Mouse (Mus musculus): ENCODE measurements around the gene Ghdc. TPM values are rescaled to one million over a fixed set of nuclear protein-coding genes. Genes with fewer than 3 reads are reported as not detected.

The Ghdc gene
- polyA plus RNA-seq, 1 experiment from 2014 or later: 3.6 TPM

DNA sequence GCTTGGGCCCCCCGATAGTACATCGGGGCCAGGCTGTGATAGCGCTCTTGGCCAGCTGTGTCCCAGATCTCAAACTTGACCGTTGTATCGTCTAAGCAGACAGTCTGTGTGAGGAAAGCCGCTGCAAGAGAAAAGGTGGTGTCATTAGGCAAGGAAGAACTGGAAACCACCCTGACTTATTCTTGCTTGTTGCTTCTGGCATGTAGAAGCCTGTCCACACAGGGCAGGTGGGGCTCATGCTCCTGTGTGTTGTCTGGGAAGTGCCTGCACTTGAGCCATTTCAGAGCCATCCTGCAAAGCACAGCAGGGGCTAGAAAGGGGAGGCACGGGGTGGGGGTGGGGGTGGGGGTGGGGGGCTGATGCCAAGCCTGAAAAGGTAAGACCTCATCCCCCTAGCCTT, 52.3 kb downstream of the Ghdc start:
- 87% methylated on average over 7 of the region's 7 CpGs for WGBS
- Histone ChIP-seq H3K4me3 (ENCODE audit: low read depth, low read length) (no peak overlapping the region), H3K9ac (ENCODE audit: low read depth, low read length) (no peak overlapping the region), H3K36me3 (ENCODE audit: control insufficient read depth, insufficient read depth, low read length) (peaks cover 47% of the 10 kb centered on the region), H3K4me1 (ENCODE audit: control insufficient read depth, insufficient read depth, low read length) (peaks cover 10% of the 10 kb centered on the region), H3K27ac (replicated peaks; ENCODE audit: low read depth, low read length) (peak overlapping the region; percentile 44; the same call in 1 of the 2 replicates), H3K9me3 (ENCODE audit: control insufficient read depth, low read length) (no peaks in the 10 kb centered on the region), H3K27me3 (replicated peaks; ENCODE audit: control insufficient read depth, insufficient read depth, low read length) (no peaks in the 10 kb centered on the region), H3K4me2 (ENCODE audit: low read depth, low read length) (no peak overlapping the region)
- DNase-seq (ENCODE audit: low spot score) (peak; percentile 54), ATAC-seq (ENCODE audit: low read depth) (no peak)

DNA sequence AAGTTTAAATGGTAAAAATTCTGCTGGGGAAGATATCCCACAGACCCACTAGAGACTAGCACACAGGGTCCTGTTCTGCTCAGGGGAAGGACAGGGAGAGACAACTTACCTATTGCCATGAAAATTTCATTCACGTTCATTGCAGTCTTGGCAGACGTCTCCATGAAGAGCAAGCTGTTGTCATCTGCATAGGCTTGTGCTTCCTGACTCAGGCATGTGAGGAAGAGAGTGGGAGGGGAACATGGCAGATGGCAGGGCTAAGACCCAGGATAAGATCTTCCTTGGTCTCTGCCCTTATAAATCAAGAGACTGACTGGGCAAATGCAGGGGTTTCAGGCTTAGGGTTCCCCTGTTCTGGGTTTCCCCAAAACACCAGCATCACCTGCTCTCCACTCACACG, 54.1 kb downstream of the Ghdc start:
- Histone ChIP-seq H3K36me3 (ENCODE audit: control insufficient read depth, insufficient read depth, low read length) (peaks cover 47% of the 10 kb centered on the region), H3K27ac (replicated peaks; ENCODE audit: low read depth, low read length) (no peak overlapping the region), H3K9me3 (ENCODE audit: control insufficient read depth, low read length) (no peaks in the 10 kb centered on the region), H3K27me3 (replicated peaks; ENCODE audit: control insufficient read depth, insufficient read depth, low read length) (no peaks in the 10 kb centered on the region), H3K4me2 (ENCODE audit: low read depth, low read length) (no peak overlapping the region), H3K4me3 (ENCODE audit: low read depth, low read length) (no peak overlapping the region), H3K4me1 (ENCODE audit: control insufficient read depth, insufficient read depth, low read length) (peaks cover 22% of the 10 kb centered on the region), H3K9ac (ENCODE audit: low read depth, low read length) (no peak overlapping the region)
- WGBS: 82% methylated on average over 3 of the region's 3 CpGs
- DNase-seq (ENCODE audit: low spot score) (no peak), ATAC-seq (ENCODE audit: low read depth) (no peak)

Other genes starting within 250 kb of the Ghdc start
- gene Acly, start 243.0 kb downstream of the Ghdc start, polyA plus RNA-seq (2014; fragmentation: Nextera tagmentation; extraction: Ambion mirVana): 114 and 148 TPM in 2 replicates
- gene Ttc25, start 225.3 kb downstream of the Ghdc start, polyA plus RNA-seq (2014; fragmentation: Nextera tagmentation; extraction: Ambion mirVana): 1.4 and 2.4 TPM in 2 replicates
- gene Cnp, start 196.1 kb downstream of the Ghdc start, polyA plus RNA-seq (2014; fragmentation: Nextera tagmentation; extraction: Ambion mirVana): 33.6 and 37.3 TPM in 2 replicates
- 67.1 and 81.0 TPM in 2 replicates for gene Nkiras2, start 151.7 kb downstream of the Ghdc start, polyA plus RNA-seq (2014; fragmentation: Nextera tagmentation; extraction: Ambion mirVana)
- gene Dnajc7, start 150.8 kb downstream of the Ghdc start, polyA plus RNA-seq (2014; fragmentation: Nextera tagmentation; extraction: Ambion mirVana): 58.2 and 64.5 TPM in 2 replicates
- gene Zfp385c, start 78.5 kb downstream of the Ghdc start, polyA plus RNA-seq (2014; fragmentation: Nextera tagmentation; extraction: Ambion mirVana): 1.7 TPM in 2 replicates
- gene Dhx58, start 66.7 kb downstream of the Ghdc start, polyA plus RNA-seq (2014; fragmentation: Nextera tagmentation; extraction: Ambion mirVana): 1.7 and 2.0 TPM in 2 replicates
- gene Kat2a, start 58.5 kb downstream of the Ghdc start, polyA plus RNA-seq (2014; fragmentation: Nextera tagmentation; extraction: Ambion mirVana): 50.6 and 52.9 TPM in 2 replicates
- gene Hspb9, start 57.1 kb downstream of the Ghdc start, polyA plus RNA-seq (2014; fragmentation: Nextera tagmentation; extraction: Ambion mirVana): 0.34 TPM in 1 of 2 replicates, not detected in the other
- 70.7 and 73.9 TPM in 2 replicates for gene Rab5c, start 32.7 kb downstream of the Ghdc start, polyA plus RNA-seq (2014; fragmentation: Nextera tagmentation; extraction: Ambion mirVana)
- gene Kcnh4, start 11.0 kb downstream of the Ghdc start, polyA plus RNA-seq (2014; fragmentation: Nextera tagmentation; extraction: Ambion mirVana): 0.41 and 0.64 TPM in 2 replicates
- not detected in 2 replicates for gene Hcrt, start 8.0 kb downstream of the Ghdc start, polyA plus RNA-seq (2014; fragmentation: Nextera tagmentation; extraction: Ambion mirVana)
- gene Stat5b, start 79.8 kb upstream of the Ghdc start, polyA plus RNA-seq (2014; fragmentation: Nextera tagmentation; extraction: Ambion mirVana): 24.5 and 27.6 TPM in 2 replicates
- 8.2 and 9.2 TPM in 2 replicates for gene Stat5a, start 88.4 kb upstream of the Ghdc start, polyA plus RNA-seq (2014; fragmentation: Nextera tagmentation; extraction: Ambion mirVana)
- gene Stat3, start 168.6 kb upstream of the Ghdc start, polyA plus RNA-seq (2014; fragmentation: Nextera tagmentation; extraction: Ambion mirVana): 71.4 and 82.9 TPM in 2 replicates
- gene Cavin1, start 199.9 kb upstream of the Ghdc start, polyA plus RNA-seq (2014; fragmentation: Nextera tagmentation; extraction: Ambion mirVana): 145 and 160 TPM in 2 replicates
- gene Atp6v0a1, start 238.5 kb upstream of the Ghdc start, polyA plus RNA-seq (2014; fragmentation: Nextera tagmentation; extraction: Ambion mirVana): 35.0 and 37.9 TPM in 2 replicates

All from embryonic facial prominence, embryonic 14.5 days (tissue).